Mouse (Mus musculus) liver (tissue): ENCODE results near the gene Fbh1.

Source experiments
- DNase-seq: peaks from one replicate; pipeline ENCODE4 v3.0.0-alpha.2; 2020; ENCODE audit warnings: mixed read lengths

The Fbh1 gene

GRCm38 (mm10) chr2:11777091-11778068 lies at the start of gene Fbh1, which contains the start of gene Ankrd16:
Gene Fbh1 (minus strand): TSS chr2:11777582.
Gene Ankrd16 (plus strand): TSS chr2:11777876.
- DNase-seq = peak; percentile 100

DNA sequence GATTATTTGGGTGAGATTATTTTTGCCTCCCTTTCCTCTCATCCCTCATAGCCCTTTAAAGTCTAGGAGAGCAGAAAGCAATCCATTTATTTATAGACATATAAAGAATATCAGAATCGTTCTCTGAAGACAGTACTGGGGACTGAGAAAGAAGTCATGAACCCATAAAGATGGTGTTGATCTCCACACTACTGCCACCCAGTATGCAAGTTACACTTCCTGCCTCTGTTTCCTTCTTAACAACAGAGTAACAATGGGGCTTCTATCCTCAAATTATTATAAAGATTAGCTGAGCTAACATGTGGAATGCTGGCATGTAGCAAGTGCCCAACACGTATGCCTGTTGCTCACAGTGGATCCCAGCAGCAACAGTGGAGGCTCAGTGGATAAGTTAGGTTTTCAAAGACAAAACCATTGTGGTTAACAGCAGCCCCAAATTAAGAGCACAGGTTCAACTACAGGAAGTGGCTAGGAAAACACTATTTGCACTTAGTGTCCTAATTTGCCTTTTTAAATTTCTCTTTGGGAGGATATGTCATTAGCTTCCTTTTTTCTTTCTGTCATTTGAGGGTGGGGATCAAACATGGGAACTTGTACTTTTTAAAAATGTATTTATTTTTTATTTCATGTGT lies 24.0 kb upstream of the Fbh1 start:
- DNase-seq = no peak

DNA sequence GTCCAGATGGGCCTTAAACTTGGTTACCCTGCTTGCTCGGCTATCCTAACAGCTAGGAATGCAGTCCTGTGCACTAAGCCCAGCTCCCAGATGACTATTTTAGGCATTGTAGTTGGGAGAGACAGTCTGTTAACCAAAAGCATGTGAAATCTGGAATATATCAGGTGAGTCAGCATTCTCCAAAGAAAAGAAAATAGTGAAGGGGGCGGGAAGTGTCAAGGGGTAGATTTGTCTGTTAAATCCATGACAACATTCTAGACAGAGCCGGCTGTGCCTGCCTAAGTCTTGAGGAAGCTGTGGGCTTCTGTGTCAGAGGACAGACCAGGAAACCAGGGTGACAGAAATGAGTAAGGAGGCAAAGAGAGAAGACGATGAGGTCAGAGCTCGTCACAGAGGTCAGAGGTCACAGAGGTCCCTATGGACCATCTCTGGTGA lies 20.6 kb upstream of the Fbh1 start:
- DNase-seq = no peak

DNA sequence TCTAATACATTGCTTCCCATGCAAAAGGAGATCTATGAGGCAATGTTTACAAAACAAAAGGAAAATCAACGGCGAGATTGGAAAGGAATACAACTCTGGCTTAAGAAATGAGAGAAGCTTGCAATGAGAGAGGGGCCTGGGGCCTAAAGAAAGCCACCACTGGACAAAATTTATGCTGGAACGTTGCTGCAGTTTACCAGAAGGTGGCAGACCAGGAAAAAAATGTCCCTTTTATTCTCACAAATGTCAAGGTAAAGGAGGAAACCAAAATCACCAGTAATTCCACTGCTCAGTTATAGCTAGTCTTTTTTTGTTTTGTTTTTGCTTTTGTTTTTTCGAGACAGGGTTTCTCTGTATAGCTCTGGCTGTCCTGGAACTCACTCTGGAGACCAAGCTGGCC lies 17.3 kb upstream of the Fbh1 start:
- DNase-seq = no peak

DNA sequence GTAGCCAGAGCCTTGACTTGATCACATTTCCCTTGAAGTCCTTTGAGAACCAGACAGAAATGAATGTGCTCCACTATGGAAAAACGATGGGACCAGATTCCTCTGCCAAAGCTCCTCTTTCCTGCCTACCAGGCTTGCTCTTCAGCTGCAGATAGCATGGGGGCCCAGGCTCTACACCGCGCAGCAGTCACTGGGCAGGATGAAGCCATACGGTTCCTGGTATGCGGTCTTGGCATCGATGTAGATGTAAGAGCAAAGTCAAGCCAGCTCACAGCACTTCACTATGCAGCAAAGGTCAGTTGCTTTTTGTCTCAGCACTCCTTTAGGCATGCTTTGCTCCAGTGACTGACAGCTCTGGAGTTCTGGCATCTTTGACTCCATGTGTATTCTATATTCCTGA lies 6.8 kb upstream of the Fbh1 start:
- DNase-seq = no peak

DNA sequence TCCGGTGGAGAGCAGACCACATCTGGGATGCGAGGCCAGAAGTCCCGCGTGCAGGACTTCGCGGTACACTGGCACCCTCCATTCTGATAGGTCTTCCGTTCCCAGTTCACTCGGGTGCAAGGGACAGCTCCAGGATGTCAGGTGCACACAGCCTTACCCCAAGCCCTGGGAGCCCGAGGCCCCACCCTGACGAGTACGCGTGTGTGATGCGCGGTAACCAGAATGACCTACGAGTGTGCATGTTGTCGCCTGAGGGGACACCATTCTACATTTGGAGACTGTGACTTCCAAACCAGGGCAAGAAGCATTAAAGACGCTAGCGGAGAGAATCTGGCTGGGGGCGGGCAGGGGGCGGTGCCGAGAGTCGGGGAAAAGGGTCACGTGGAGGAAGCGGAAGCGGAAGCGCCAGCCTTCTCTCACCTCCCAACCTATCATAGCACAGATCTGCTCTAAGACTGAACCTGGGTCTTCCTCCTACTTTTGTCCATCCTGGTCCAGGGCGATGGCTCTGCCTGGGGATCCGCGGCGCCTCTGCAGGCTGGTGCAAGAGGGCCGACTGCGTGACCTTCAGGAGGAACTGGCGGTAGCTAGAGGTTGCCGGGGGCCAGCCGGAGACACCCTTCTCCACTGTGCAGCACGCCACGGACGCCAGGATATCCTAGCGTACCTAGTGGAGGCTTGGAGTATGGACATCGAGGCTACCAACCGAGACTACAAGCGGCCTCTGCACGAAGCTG lies 873 bp upstream of the Fbh1 start:
- peak; percentile 90 for DNase-seq

- DNase-seq = no peak
Measured at GRCm38 (mm10) chr2:11776415-11776814, 967 bp downstream of the Fbh1 start.

DNA sequence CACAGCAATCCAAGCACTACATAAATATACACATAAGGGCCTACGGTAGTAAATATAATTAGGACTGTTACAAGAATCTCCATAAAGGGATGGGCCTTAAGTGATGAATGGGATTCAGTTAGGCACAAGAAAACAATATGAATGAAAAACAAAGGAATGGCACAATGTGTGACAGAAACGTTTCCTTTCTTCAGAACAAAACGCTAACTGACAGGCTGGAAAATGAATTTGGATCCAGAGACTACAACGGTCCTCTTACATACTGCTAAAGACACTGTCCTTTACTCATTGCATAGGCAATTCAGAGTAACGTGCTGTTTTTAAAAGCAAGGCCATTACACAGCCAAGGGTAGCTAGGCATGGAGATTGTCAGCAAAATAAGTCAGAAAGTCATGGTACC lies 2.3 kb downstream of the Fbh1 start:
- DNase-seq = no peak

DNA sequence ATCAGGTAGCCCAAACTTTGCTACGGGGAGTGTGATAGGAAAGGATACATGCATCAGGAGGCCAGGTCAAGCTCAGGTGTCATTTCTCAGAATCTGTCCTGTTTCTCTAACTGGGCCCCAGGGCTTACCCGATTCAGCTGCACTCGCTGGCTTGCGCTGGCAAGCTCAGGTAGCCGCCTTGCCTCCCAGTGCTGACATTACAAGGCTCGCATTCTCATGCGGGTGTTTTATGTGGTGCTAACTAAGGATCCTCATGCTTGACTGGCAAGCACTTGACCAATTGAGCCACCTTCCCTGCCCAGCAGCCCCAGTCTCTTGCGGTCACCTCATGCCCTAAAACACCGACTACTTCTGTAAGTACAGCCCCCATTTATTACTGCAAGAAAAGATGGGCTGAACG lies 3.0 kb downstream of the Fbh1 start:
- no peak for DNase-seq

GRCm38 (mm10) chr2:11772401-11772800 lies 5.0 kb downstream of the Fbh1 start:
- no peak for DNase-seq

- DNase-seq = no peak
Measured at GRCm38 (mm10) chr2:11771701-11772100, 5.7 kb downstream of the Fbh1 start.

DNA sequence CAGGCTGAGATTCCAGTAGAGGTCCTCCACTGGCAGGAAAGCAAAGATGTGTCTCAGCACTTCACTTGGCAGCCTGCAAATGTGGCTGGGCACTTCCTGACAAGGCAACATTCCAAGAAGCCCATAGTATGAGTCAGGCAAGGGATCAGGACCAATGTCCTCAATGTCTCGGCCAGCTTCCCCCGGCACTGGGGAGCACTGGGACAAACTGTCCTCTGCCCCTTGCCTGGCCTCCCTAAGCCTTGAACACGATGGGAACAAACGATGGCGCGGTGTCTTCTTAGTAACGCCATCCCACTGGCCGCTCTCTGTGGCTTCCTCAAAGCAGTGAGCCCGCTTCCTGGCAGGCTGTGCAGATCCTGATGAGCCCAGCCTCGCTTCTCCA lies 10.2 kb downstream of the Fbh1 start:
- no peak for DNase-seq

DNA sequence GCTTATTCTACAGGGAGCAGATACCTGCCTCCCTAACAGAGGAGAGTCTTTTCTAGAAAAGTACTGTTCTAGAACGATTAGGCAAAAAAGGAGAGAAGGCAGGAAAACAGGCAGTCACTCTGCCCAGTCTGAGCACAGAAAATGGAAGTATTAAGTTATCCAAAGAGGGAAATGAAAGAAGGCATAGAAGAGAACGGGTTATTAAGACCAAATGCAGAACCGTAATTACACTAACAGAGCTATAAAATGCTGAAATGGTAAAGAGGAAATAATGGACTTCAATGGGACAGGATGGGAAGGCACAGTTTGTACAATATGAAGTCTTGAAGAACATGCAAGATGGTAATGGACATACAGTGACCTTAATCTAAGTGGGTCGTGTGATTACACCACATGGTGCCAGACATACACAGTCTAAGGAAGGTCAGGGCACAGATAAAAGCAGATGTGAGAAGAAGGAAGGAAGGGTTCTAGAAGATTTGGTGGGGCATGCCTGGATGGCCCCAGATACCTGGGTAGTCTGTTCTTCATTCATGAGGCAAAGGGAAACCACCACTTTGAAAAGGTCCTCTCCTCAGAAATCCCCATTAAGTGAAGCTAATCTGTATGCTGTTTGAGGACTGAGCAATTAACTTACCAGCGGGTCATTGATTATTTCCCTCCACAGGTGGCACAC lies 10.8 kb downstream of the Fbh1 start:
- no peak for DNase-seq

DNA sequence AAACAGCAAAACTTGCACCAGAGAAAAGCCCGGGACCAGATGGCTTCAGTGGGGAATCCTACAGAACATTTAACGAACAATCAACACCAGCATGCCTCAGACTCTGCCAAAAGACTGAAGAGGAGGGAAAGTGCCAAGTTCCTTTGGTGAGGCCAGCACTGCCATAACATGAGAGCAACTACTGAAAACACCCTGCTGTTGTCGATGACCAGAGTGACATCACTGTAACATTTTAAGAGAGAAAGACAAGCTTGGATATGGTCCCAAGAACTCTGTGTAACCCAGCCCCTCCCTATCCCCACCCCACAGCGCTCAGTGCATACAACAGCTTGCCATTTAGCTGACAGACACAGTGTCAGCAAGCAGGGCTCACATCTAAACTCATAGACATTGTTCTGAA lies 11.7 kb downstream of the Fbh1 start:
- DNase-seq = no peak

- no peak for DNase-seq
Measured at GRCm38 (mm10) chr2:11762541-11762940, 14.8 kb downstream of the Fbh1 start.

DNA sequence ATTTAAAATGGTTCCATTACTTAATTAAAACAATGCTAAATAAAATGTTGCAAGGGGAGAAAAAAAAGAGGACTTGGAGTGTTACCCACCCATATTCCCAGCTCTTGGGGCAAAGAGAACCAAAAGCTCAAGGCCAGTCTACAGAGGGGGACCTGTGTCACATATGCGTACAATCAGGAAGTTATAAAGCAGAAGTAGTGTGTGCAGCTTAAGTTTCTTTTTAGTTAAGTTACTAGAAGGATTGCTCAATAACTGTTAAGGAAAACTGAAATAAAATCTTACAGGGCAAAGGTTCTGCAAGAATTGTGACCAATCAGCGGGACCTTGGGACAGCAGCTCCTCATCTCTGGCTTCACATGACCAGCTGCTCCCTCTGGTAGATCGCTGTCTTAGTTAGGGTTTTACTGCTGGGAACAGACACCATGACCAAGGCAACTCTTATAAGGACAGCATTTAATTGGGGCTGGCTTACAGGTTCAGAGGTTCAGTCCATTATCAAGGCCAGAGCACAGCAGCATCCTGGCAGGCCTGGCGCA lies 37.8 kb downstream of the Fbh1 start:
- no peak for DNase-seq

GRCm38 (mm10) chr2:11738794-11739193 lies 38.6 kb downstream of the Fbh1 start:
- no peak for DNase-seq

DNA sequence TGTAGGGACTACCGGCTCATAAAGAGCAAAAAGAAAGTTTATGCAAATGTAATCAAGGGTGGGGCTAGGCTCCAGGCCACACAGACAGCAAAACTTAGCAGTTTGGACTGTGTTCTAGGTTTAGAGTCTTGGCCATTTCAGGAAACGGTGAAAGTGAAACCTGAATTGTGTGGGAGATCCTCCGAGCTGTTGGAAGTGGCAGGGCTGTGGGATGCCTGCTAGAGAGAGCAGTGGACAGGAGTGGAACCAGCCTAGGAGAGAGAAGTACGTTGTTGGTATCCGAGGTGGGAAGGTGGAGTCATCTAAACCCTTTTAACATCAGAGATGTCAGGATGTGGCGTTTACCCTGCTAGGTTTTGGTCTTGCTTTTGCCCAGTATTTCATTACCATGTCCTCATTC lies 41.5 kb downstream of the Fbh1 start:
- DNase-seq = no peak

DNA sequence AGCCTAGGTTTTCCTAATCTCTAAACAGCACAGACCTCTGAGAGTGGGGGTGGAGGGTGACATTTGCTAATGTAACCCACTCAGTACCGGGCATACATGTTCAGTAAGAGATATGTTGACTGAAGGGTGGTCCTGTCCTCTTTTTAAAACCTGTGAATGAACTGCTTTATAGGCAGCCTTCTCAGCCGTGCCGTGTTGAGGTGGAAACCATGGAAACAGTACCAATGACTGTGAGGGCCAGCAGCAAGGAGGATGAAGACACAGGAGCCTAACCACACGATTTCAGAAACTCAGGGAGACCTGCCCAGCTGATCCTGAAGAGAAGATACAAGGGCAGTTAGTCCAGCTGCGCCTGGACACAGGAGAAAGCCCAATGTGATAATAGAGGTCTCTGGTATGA lies 44.4 kb downstream of the Fbh1 start:
- no peak for DNase-seq

GRCm38 (mm10) chr2:11729091-11729490 lies 48.3 kb downstream of the Fbh1 start:
- no peak for DNase-seq

DNA sequence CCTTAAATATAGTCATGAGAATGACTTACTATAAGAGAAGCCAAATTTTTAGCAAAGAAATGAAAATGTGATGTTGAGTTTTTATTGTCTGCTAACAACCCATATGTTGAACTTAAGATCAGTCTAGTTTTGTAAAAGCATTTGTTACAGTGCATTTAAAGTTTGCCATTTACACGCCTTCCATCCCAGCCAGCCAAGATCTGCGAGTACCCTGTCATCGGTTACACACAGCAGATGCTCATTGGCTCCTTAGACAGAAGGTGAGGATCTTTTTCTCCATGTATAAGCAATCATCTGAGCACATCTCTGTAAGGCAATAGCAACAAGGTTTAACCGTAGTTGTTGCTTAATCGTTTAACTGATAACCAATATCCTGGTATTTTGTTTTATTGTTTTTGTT lies 49.8 kb downstream of the Fbh1 start:
- no peak for DNase-seq

DNA sequence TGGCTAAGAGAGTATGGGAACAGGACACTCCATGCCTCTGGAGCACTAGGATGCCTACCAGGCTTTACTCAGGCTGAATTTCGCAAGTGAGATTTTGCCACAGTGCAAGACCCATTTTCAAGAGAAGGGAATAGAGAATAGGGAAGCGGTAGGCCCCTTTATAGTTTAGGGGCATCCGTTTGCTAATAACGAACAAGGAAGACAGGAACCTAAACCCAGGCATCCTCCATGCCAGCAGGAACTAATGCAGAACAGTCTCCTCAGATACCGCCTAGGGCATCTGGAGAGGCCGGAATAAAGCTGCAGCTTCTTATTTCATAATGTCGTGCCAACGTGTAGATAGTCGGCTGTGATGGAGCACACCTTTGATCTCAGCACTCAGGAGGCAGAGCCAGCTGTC lies 54.8 kb downstream of the Fbh1 start:
- DNase-seq = no peak

GRCm38 (mm10) chr2:11718573-11718972 lies 58.8 kb downstream of the Fbh1 start:
- DNase-seq = no peak
